Mouse (Mus musculus): ENCODE measurements around the gene Fam227a.

GRCm38 (mm10) chr15:79664666-79665065 lies 5.9 kb upstream of the Fam227a start:
- TF ChIP-seq CTCF (IDR thresholded peaks at IDR 0.05; ENCODE audit: borderline replicate concordance, insufficient read depth, low read length) (no peak), POLR2A (IDR thresholded peaks at IDR 0.05; ENCODE audit: low read depth, low read length) (no peak)

Measured in embryonic fibroblast, embryonic 13.5 days (primary cell).